Comparison of ENCODE assay signal across 8 mouse cellular contexts in the genomic region with DNA sequence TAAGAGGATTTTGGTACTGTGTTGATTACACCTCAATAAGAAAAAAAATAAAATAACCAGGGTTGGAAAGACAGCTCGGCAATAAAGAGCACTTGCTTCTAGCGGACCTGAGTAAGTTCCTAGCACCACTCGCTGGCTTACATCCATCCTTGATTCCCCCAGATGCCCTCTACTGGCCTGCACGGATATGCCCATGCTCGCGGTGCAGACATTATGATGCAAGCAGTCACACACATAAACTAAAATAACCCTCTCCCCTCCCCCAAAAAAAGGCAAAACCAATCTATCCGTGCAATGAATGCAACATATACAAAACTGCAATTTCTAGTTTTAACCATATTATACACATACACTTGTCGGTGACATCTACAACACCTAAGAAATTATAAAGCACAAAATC. TPM values are rescaled to one million over a fixed set of nuclear protein-coding genes. Genes with fewer than 3 reads are reported as not detected.
A peak's percentile ranks its signal among the peaks of the same experiment; 100 is the strongest.
DNase-seq lines count a peak whose midpoint lies in the region; ATAC-seq and TF ChIP-seq lines count a peak whose summit lies in the region.

No protein-coding gene starts in this region.

- no peaks in the 10 kb centered on the region for H3K9me3 ChIP-seq in heart, embryonic 14.5 days (ENCODE audit: control insufficient read depth, low read length)
- H3K9me3 ChIP-seq in ES-E14 (ENCODE audit: control insufficient read depth, insufficient read depth, low read depth, low read length): no peaks in the 10 kb centered on the region
- H3K9me3 ChIP-seq in forebrain, embryonic 10.5 days: no peaks in the 10 kb centered on the region
- no peaks in the 10 kb centered on the region for H3K9me3 ChIP-seq in stomach, embryonic 16.5 days (replicated peaks; ENCODE audit: control insufficient read depth, low read length)

- H3K27ac ChIP-seq in heart, embryonic 14.5 days (replicated peaks in 1 of 2; ENCODE audit: control insufficient read depth in 1 of 2, insufficient read depth in 1 of 2, low read depth in 2 of 2, low read length in 2 of 2): peak overlapping the region in 1 of 2 experiments; percentile 90; a peak in 1 of 4 replicates
- H3K27ac ChIP-seq in ES-E14 (ENCODE audit: insufficient read depth, low read depth, low read length, poor library complexity, severe bottlenecking): no peak overlapping the region
- H3K27ac ChIP-seq in forebrain, embryonic 10.5 days: no peak overlapping the region
- no peak overlapping the region for H3K27ac ChIP-seq in liver, adult 2 months (replicated peaks; ENCODE audit: insufficient read depth, low read depth, low read length)
- no peak overlapping the region for H3K27ac ChIP-seq in stomach, embryonic 16.5 days (ENCODE audit: low read length)

- peaks cover 0 to 8% of the 10 kb centered on the region in 2 experiments; a peak in 1 of 4 replicates for H3K4me1 ChIP-seq in heart, embryonic 14.5 days (ENCODE audit: control insufficient read depth in 2 of 2, insufficient read depth in 2 of 2, low read length in 2 of 2)
- H3K4me1 ChIP-seq in ES-E14 (ENCODE audit: control insufficient read depth in 2 of 2, insufficient read depth in 2 of 2, low read length in 2 of 2, poor library complexity in 1 of 2): peaks cover 0 to 2% of the 10 kb centered on the region in 2 experiments; a peak in 2 of 4 replicates
- peaks cover 16% of the 10 kb centered on the region for H3K4me1 ChIP-seq in forebrain, embryonic 10.5 days
- H3K4me1 ChIP-seq in liver, adult 2 months (ENCODE audit: control insufficient read depth, insufficient read depth, low read length): no peaks in the 10 kb centered on the region; the same call in 1 of the 2 replicates
- peaks cover 7% of the 10 kb centered on the region; the same call in 1 of the 2 replicates for H3K4me1 ChIP-seq in stomach, embryonic 16.5 days (ENCODE audit: control insufficient read depth, insufficient read depth, low read length)

- in situ Hi-C loops in ES-E14 (cut with MboI; ENCODE audit: low sequenced_read_pairs in 2 of 2, unreplicated experiment in 2 of 2): no loop called here

- H3K36me3 ChIP-seq in heart, embryonic 14.5 days (ENCODE audit: control insufficient read depth, insufficient read depth, low read length): no peaks in the 10 kb centered on the region
- no peaks in the 10 kb centered on the region for H3K36me3 ChIP-seq in ES-E14 (ENCODE audit: control insufficient read depth, insufficient read depth, low read length, poor library complexity, severe bottlenecking)
- no peaks in the 10 kb centered on the region; the same call in 1 of the 2 replicates for H3K36me3 ChIP-seq in forebrain, embryonic 10.5 days (replicated peaks)
- no peaks in the 10 kb centered on the region for H3K36me3 ChIP-seq in liver, adult 2 months (ENCODE audit: control insufficient read depth, insufficient read depth, low read length)
- H3K36me3 ChIP-seq in stomach, embryonic 16.5 days (ENCODE audit: control insufficient read depth, insufficient read depth, low read length): no peaks in the 10 kb centered on the region

- no peak for ATAC-seq in heart, embryonic 14.5 days (ENCODE audit: insufficient number of reproducible peaks, insufficient read depth, low FRiP score, low read depth)
- no peak for ATAC-seq in stomach, embryonic 16.5 days (ENCODE audit: insufficient read depth, low FRiP score)

- peak overlapping the region in 1 of 2 experiments; percentile 91; a peak in 3 of 4 replicates for H3K4me3 ChIP-seq in heart, embryonic 14.5 days (ENCODE audit: control insufficient read depth in 1 of 2, insufficient read depth in 1 of 2, low read depth in 1 of 2, low read length in 2 of 2)
- H3K4me3 ChIP-seq in ES-E14 (ENCODE audit: insufficient read depth in 1 of 2, low read depth in 1 of 2, low read length in 2 of 2, poor library complexity in 1 of 2, severe bottlenecking in 1 of 2): peak overlapping the region; percentile 74 to 87
- peak overlapping the region; percentile 69 for H3K4me3 ChIP-seq in forebrain, embryonic 10.5 days
- H3K4me3 ChIP-seq in liver, adult 2 months (ENCODE audit: insufficient read depth, low read depth, low read length): peak overlapping the region; percentile 73; the same call in 1 of the 2 replicates
- peak overlapping the region; percentile 60 for H3K4me3 ChIP-seq in stomach, embryonic 16.5 days (replicated peaks; ENCODE audit: low read length)

- no peak for DNase-seq in heart, adult 8-10 months (ENCODE audit: low spot score)
- no peak for DNase-seq in ES-E14 (ENCODE audit: low read depth, low spot score)
- DNase-seq in forebrain, embryonic 10.5 days (ENCODE audit: extremely low spot score, low spot score): no peak
- peak; percentile 28 for DNase-seq in liver, adult 2 months (ENCODE audit: extremely low read depth, low read depth, low spot score)
- DNase-seq in ovary, postnatal 14 days (ENCODE audit: low spot score): no peak
- no peak for DNase-seq in adrenal gland, adult 2 months

- peak; percentile 30; the same call in 1 of the 2 replicates for TF ChIP-seq CTCF in liver, adult 2 months (IDR thresholded peaks at IDR 0.05; ENCODE audit: low read depth, low read length)

- H3K27me3 ChIP-seq in heart, embryonic 14.5 days (ENCODE audit: control insufficient read depth, insufficient read depth, low read length): no peaks in the 10 kb centered on the region
- no peaks in the 10 kb centered on the region for H3K27me3 ChIP-seq in forebrain, embryonic 10.5 days (ENCODE audit: poor library complexity, severe bottlenecking)
- H3K27me3 ChIP-seq in liver, adult 2 months (ENCODE audit: control insufficient read depth, insufficient read depth, low read length): no peaks in the 10 kb centered on the region
- H3K27me3 ChIP-seq in stomach, embryonic 16.5 days (ENCODE audit: control insufficient read depth, insufficient read depth, low read length): no peaks in the 10 kb centered on the region

- H3K9ac ChIP-seq in heart, embryonic 14.5 days (ENCODE audit: low read length): peak overlapping the region; percentile 92
- H3K9ac ChIP-seq in ES-E14 (ENCODE audit: insufficient read depth, low read depth, low read length, poor library complexity, severe bottlenecking): no peak overlapping the region; the same call in 1 of the 2 replicates
- no peak overlapping the region for H3K9ac ChIP-seq in liver, adult 2 months (ENCODE audit: low read depth, low read length)
- peak overlapping the region; percentile 79 for H3K9ac ChIP-seq in stomach, embryonic 16.5 days (ENCODE audit: low read length)

- peak overlapping the region; percentile 85 for H3K4me2 ChIP-seq in heart, embryonic 14.5 days (ENCODE audit: low read length)
- peak overlapping the region; percentile 95 for H3K4me2 ChIP-seq in stomach, embryonic 16.5 days (ENCODE audit: low read depth, low read length)

- 86% methylated on average over 8 of the region's 8 CpGs for WGBS in heart, embryonic 14.5 days
- WGBS in forebrain, embryonic 10.5 days: 82% methylated on average over 8 of the region's 8 CpGs
- WGBS in liver, adult 2 months: 69% methylated on average over 8 of the region's 8 CpGs
- 81% methylated on average over 8 of the region's 8 CpGs for WGBS in stomach, embryonic 16.5 days

- TF ChIP-seq POLR2A in liver, adult 2 months (IDR thresholded peaks at IDR 0.05; ENCODE audit: extremely low read depth, insufficient read depth, low read length): no peak

- H3K79me2 ChIP-seq in liver, adult 2 months (ENCODE audit: control insufficient read depth, insufficient read depth, low read length): peaks cover 2% of the 10 kb centered on the region; the same call in 1 of the 2 replicates

TF ChIP-seq in ES-E14, 5 proteins besides CTCF, POLR2A, EP300 and RAD21:
- TF ChIP-seq ZNF384 (IDR thresholded peaks at IDR 0.05; ENCODE audit: low read depth, low read length) (no peak), CHD2 (IDR thresholded peaks at IDR 0.05; ENCODE audit: low read depth, low read length) (no peak), MAFK (IDR thresholded peaks at IDR 0.05; ENCODE audit: insufficient read depth, low read depth, low read length) (no peak), ZC3H11A (IDR thresholded peaks at IDR 0.05; ENCODE audit: borderline replicate concordance, low read depth, low read length) (no peak), HCFC1 (IDR thresholded peaks at IDR 0.05; ENCODE audit: borderline replicate concordance, insufficient read depth, low read length) (no peak)

RNA-seq across cellular contexts. Expression of a gene that starts 0.9 kb away (rescaled TPM):
- 12.8 and 13.6 TPM in 2 replicates for polyA plus RNA-seq in heart, embryonic 14.5 days (2014; fragmentation: Nextera tagmentation; extraction: Ambion mirVana)
- total RNA-seq in heart, adult 8-10 months (2022): 1 to 10 TPM; 6.6 to 7.8 (median 7.0) TPM
- total RNA-seq in ES-E14 (2012; rRNA removed): 11.2 and 12.1 TPM in 2 replicates
- 22.4 and 22.5 TPM in 2 replicates for polyA plus RNA-seq in forebrain, embryonic 10.5 days (2016; fragmentation: Nextera tagmentation; extraction: Ambion mirVana)
- total RNA-seq in liver, adult 2 months (2014; rRNA removed): 10.6 and 13.3 TPM in 2 replicates
- 2.1 and 2.8 TPM in 2 replicates for polyA plus RNA-seq in liver, adult 2 months (2012; rRNA removed)
- polyA plus RNA-seq in stomach, embryonic 16.5 days (2015; fragmentation: Nextera tagmentation; extraction: Ambion mirVana): 20.6 and 23.9 TPM in 2 replicates
- 10 to 100 TPM in 1 of 2 experiments, 1 to 10 TPM in 1; 7.3 to 11.5 TPM for total RNA-seq in adrenal gland, adult 2 months (2021)
- 3.4 and 4.0 TPM in 2 replicates for polyA plus RNA-seq in adrenal gland, adult 2 months (2012; rRNA removed)

Comparison
In these comparisons a context has a peak if more than half of its experiments do, and no peak if none do; other contexts are left out.
1. H3K9ac ChIP-seq: peak in heart, embryonic 14.5 days (single experiment) and stomach, embryonic 16.5 days (single experiment); none in ES-E14 (single experiment) and liver, adult 2 months (single experiment).